Mouse (Mus musculus) yolk sac, embryonic 10.5 days (tissue): Measurements from ENCODE around the gene Endod1.
A peak's percentile ranks its signal among the peaks of the same experiment; 100 is the strongest.

Experiments used
- DNase-seq: peaks from one replicate; pipeline ENCODE4 v3.0.0-alpha.2; 2017; ENCODE audit warnings: low spot score

Endod1 gene

GRCm38 (mm10) chr9:14316618-14317017, 64.7 kb downstream of the Endod1 start:
- no peak for DNase-seq

- no peak for DNase-seq
These were observed 66.8 kb downstream of the Endod1 start for GRCm38 (mm10) chr9:14314477-14314876.

DNA sequence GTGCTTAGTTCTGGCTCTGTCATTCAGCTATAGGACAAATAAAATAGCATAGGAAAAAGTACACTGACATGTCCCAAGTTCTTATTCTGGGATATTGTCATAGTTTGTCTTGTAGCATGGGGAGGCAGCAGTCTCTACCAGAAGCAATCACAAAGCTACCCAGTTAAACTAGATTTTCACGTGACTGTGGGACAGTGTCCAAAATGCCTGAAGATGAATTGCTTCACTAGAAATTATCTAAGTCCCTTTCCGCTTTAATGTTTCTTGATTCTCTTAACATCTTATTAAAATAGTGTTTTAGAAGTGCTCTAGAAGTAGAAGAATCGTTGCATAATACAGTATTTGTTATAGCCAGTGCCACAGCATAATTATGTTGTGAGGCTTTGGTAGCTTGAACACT, 67.3 kb downstream of the Endod1 start:
- DNase-seq: no peak

GRCm38 (mm10) chr9:14307341-14307740, 74.0 kb downstream of the Endod1 start:
- DNase-seq: peak; percentile 32

GRCm38 (mm10) chr9:14304262-14304968, 76.9 kb downstream of the Endod1 start:
- no peak for DNase-seq
